Mouse (Mus musculus) testis, adult 2 months (tissue): Measurements from ENCODE around the gene Rab12.

ENCODE experiments used
- CTCF ChIP-seq: fragments of 200-500 bp; IDR thresholded peaks from 2 replicates; pipeline ENCODE4 v1.5.1; 2012; ENCODE audit warnings: low read depth, mild to moderate bottlenecking, inconsistent platforms, low read length, moderate library complexity; ENCODE audit not compliant: control insufficient read depth, insufficient read depth, insufficient replicate concordance
- POLR2A ChIP-seq: fragments of 200-500 bp; IDR thresholded peaks from 2 replicates; pipeline ENCODE4 v1.6.1; 2012; ENCODE audit warnings: low read depth, mild to moderate bottlenecking, inconsistent platforms, low read length, moderate library complexity; ENCODE audit not compliant: control insufficient read depth

- TF ChIP-seq CTCF (no peak), POLR2A (no peak)
Observed at GRCm38 (mm10) chr17:66481295-66481694, 38.2 kb downstream of the Rab12 start.
